Mouse (Mus musculus): ENCODE results near the gene Dip2b. TPM values are rescaled to one million over a fixed set of nuclear protein-coding genes. Genes with fewer than 3 reads are reported as not detected.

Gene Dip2b
- polyA plus RNA-seq, 1 experiment, result 7.3 TPM

DNA sequence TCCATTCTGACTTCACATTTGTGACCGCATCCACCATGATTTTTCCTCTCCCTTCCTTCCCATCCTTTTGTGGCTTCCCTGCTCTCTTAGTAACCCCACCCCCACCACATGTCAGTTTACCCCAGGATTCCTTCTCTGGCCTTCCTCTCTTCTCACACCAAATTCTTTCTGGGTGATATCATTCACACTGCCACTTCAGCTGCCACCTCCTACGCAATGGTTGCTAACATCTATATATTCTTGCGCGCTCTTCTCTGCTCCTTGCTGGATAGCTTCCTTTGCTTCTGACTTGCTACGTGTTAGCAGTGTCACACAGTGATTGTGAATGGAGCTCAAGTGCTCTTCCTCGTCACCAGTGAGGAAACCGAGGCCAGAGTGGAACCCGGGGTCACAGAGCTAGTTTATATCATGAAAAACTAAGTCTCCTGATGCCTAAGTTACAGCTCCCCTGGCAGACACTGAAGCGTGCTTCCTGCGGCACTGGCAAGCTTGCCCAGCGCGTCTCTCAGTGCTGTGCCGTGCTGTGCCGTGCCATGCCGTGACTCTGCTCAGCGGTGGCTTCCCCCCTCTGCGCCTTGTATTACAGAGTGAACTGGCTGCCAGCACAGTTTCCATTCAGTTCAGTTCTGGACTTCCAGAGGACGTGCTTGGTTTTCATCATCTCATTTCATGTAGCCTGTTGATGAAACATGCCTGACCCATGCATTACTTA lies 69.8 kb downstream of the Dip2b start:
- Histone ChIP-seq H3ac (ENCODE audit: control insufficient read depth, insufficient read length) (no peak overlapping the region), H3K27me3 (ENCODE audit: control insufficient read depth, insufficient read depth, insufficient read length) (no peaks in the 10 kb centered on the region), H3K4me2 (ENCODE audit: low read depth) (peak overlapping the region; percentile 76), H3K36me3 (ENCODE audit: control insufficient read depth, insufficient read depth) (no peaks in the 10 kb centered on the region), H3K79me2 (ENCODE audit: control insufficient read depth, insufficient read depth) (peaks cover 12% of the 10 kb centered on the region), H3K4me3 (peak overlapping the region; percentile 3)
- TF ChIP-seq TCF3 (IDR thresholded peaks at IDR 0.05; ENCODE audit: insufficient read length, low read depth), result no peak
- peak in 2 of 3 experiments; percentile 63 to 69 for TF ChIP-seq MYOD1 (IDR thresholded peaks at IDR 0.05; ENCODE audit: control insufficient read depth in 1 of 3, insufficient read length in 2 of 3, low read depth in 2 of 3)
- TF ChIP-seq TCF12 (IDR thresholded peaks at IDR 0.05; ENCODE audit: insufficient read depth, poor library complexity, severe bottlenecking), result peak; percentile 45
- peak; percentile 63; the same call in 1 of the 2 replicates for TF ChIP-seq CEBPB (IDR thresholded peaks at IDR 0.05; ENCODE audit: insufficient read depth, poor library complexity, severe bottlenecking)
- TF ChIP-seq MYOG (IDR thresholded peaks at IDR 0.05; ENCODE audit: control insufficient read depth in 1 of 3, insufficient read depth in 1 of 3, insufficient read length in 2 of 3, low read depth in 2 of 3), result peak in 1 of 3 experiments; percentile 22
- no peak for TF ChIP-seq MAX (IDR thresholded peaks at IDR 0.05; ENCODE audit: low read depth)

DNA sequence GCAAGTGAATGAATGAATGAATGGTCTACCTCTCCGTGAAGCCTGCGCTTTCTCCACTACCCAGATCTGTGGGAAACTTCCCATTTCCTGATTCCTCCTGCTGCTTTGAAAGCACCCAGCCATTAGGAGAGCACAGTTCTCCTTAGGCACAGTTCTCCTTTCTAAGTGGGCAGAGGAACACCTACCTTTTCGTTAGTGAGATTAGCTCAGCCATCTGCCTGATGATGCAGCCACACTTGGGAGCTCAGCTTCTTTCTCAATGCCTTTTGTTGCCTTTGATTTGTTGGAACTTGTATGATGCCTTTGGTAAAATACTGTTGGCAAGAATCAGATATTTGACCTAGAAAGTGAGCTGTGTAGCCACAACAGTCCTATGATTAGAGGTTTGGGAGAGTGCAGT lies 71.5 kb downstream of the Dip2b start:
- Histone ChIP-seq H3K27me3 (ENCODE audit: control insufficient read depth, insufficient read depth, insufficient read length) (no peaks in the 10 kb centered on the region), H3K79me2 (ENCODE audit: control insufficient read depth, insufficient read depth) (peaks cover 12% of the 10 kb centered on the region), H3K4me3 (no peak overlapping the region), H3K36me3 (ENCODE audit: control insufficient read depth, insufficient read depth) (no peaks in the 10 kb centered on the region), H3K4me2 (ENCODE audit: low read depth) (no peak overlapping the region), H3ac (ENCODE audit: control insufficient read depth, insufficient read length) (no peak overlapping the region)
- no peak for TF ChIP-seq MYOD1 (IDR thresholded peaks at IDR 0.05; ENCODE audit: control insufficient read depth in 1 of 3, insufficient read length in 2 of 3, low read depth in 2 of 3)

DNA sequence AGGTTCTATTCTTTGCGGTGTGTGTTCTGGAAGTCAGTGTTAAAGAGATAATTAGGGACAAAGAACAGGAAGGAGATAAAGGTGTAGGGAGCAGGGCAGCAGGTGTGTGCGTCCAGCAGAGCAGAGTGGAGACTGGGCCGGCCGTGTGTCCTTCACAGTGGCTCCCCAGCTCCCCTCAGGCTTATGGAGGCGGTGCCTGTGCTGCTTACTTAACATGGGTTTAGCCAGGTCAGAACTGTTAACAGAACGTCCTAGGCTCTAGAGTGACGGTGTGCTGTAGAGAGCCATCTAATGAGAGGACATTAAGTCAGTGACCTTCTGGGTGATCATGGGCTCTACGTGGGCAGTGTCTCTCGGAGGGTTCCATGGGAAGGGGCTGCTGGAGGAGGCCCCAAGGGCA lies 73.4 kb downstream of the Dip2b start:
- Histone ChIP-seq H3K4me2 (ENCODE audit: low read depth) (no peak overlapping the region), H3K36me3 (ENCODE audit: control insufficient read depth, insufficient read depth) (no peaks in the 10 kb centered on the region), H3K79me2 (ENCODE audit: control insufficient read depth, insufficient read depth) (peaks cover 5% of the 10 kb centered on the region), H3ac (ENCODE audit: control insufficient read depth, insufficient read length) (no peak overlapping the region), H3K4me3 (no peak overlapping the region), H3K27me3 (ENCODE audit: control insufficient read depth, insufficient read depth, insufficient read length) (no peaks in the 10 kb centered on the region)
- TF ChIP-seq TCF3 (IDR thresholded peaks at IDR 0.05; ENCODE audit: insufficient read length, low read depth) (no peak), E2F4 (IDR thresholded peaks at IDR 0.05; ENCODE audit: insufficient read depth) (no peak), POLR2A (IDR thresholded peaks at IDR 0.05; ENCODE audit: insufficient read length, low read depth) (no peak), SRF (IDR thresholded peaks at IDR 0.05; ENCODE audit: control insufficient read depth, insufficient read length, low read depth) (no peak), CEBPB (IDR thresholded peaks at IDR 0.05; ENCODE audit: insufficient read depth, poor library complexity, severe bottlenecking) (no peak), MAX (IDR thresholded peaks at IDR 0.05; ENCODE audit: low read depth) (no peak), REST (IDR thresholded peaks at IDR 0.05; ENCODE audit: insufficient read depth, insufficient read length) (no peak), POLR2AphosphoS2 (IDR thresholded peaks at IDR 0.05; ENCODE audit: insufficient read length, low read depth) (no peak), MYOD1 (IDR thresholded peaks at IDR 0.05; ENCODE audit: control insufficient read depth in 1 of 3, insufficient read length in 2 of 3, low read depth in 2 of 3) (no peak), TCF12 (IDR thresholded peaks at IDR 0.05; ENCODE audit: insufficient read depth, poor library complexity, severe bottlenecking) (no peak), MYOG (IDR thresholded peaks at IDR 0.05; ENCODE audit: control insufficient read depth in 1 of 3, insufficient read depth in 1 of 3, insufficient read length in 2 of 3, low read depth in 2 of 3) (no peak), USF1 (IDR thresholded peaks at IDR 0.05; ENCODE audit: low read depth) (no peak)

DNA sequence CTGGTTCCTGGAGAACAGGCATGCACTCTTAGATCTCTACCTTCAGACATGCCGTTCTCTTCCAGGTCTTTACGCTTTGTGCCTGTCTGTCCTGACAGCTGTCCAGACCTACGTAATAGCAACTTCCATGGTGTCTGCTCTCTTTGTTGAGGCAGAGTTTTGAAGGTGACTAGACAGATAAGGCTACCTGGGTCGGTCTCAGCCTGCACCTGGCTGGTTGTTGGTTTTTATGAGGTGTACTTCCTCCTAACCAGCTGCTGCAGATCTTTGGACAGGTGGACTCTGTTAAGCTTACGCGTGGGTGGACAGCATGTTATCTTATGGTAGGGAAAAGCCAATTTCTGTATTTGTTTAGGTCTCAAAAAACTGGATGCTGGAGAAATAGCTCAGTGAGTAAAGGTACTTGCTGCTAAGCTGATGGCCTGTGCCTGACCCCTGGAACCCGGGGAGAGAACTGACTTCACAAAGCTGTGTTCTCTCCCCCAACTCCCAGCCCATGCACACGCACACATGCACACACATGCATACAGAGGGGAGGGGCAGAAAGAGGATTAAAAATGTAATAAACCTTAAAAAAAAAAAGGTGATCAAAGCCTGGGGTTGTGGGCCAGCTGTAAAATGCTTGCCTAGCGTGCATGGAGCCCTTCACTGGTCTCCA lies 74.0 kb downstream of the Dip2b start:
- H3K4me3 ChIP-seq, result no peak overlapping the region
- no peaks in the 10 kb centered on the region for H3K79me2 ChIP-seq (ENCODE audit: control insufficient read depth, insufficient read depth)
- H3K4me2 ChIP-seq (ENCODE audit: low read depth), result no peak overlapping the region
- H3K36me3 ChIP-seq (ENCODE audit: control insufficient read depth, insufficient read depth), result no peaks in the 10 kb centered on the region
- no peak overlapping the region for H3ac ChIP-seq (ENCODE audit: control insufficient read depth, insufficient read length)
- no peaks in the 10 kb centered on the region for H3K27me3 ChIP-seq (ENCODE audit: control insufficient read depth, insufficient read depth, insufficient read length)
- TF ChIP-seq SRF (IDR thresholded peaks at IDR 0.05; ENCODE audit: control insufficient read depth, insufficient read length, low read depth) (no peak), POLR2AphosphoS2 (IDR thresholded peaks at IDR 0.05; ENCODE audit: insufficient read length, low read depth) (no peak), USF1 (IDR thresholded peaks at IDR 0.05; ENCODE audit: low read depth) (no peak), TCF3 (IDR thresholded peaks at IDR 0.05; ENCODE audit: insufficient read length, low read depth) (no peak), MAX (IDR thresholded peaks at IDR 0.05; ENCODE audit: low read depth) (no peak), MYOG (IDR thresholded peaks at IDR 0.05; ENCODE audit: control insufficient read depth in 1 of 3, insufficient read depth in 1 of 3, insufficient read length in 2 of 3, low read depth in 2 of 3) (no peak), MYOD1 (IDR thresholded peaks at IDR 0.05; ENCODE audit: control insufficient read depth in 1 of 3, insufficient read length in 2 of 3, low read depth in 2 of 3) (no peak), CEBPB (IDR thresholded peaks at IDR 0.05; ENCODE audit: insufficient read depth, poor library complexity, severe bottlenecking) (no peak), REST (IDR thresholded peaks at IDR 0.05; ENCODE audit: insufficient read depth, insufficient read length) (no peak), TCF12 (IDR thresholded peaks at IDR 0.05; ENCODE audit: insufficient read depth, poor library complexity, severe bottlenecking) (no peak), POLR2A (IDR thresholded peaks at IDR 0.05; ENCODE audit: insufficient read length, low read depth) (no peak), E2F4 (IDR thresholded peaks at IDR 0.05; ENCODE audit: insufficient read depth) (no peak)

Data from myocyte (in vitro differentiated cells).